Mouse (Mus musculus) ES-CJ7 (cell line): ENCODE data around the gene Med11.
"Not testable (repeated sequence)": the region's sequence is repeated elsewhere in the genome, so short reads cannot be mapped to it uniquely, and the experiment has no call there.

ENCODE experiments used
- DNase-seq: peaks from one replicate; pipeline ENCODE4 v3.0.0; 2011; ENCODE audit warnings: low read depth, low spot score

The Med11 gene

GRCm38 (mm10) chr11:70446756-70447155, 5.0 kb upstream of the Med11 start:
- DNase-seq = peak; percentile 41

GRCm38 (mm10) chr11:70447373-70447772, 4.3 kb upstream of the Med11 start:
- no peak for DNase-seq

- DNase-seq = no peak
Observed at GRCm38 (mm10) chr11:70450926-70451325, 793 bp upstream of the Med11 start.

- DNase-seq = no peak
Observed at GRCm38 (mm10) chr11:70453261-70454044, 1.7 kb downstream of the Med11 start.

GRCm38 (mm10) chr11:70458688-70459600, 7.2 kb downstream of the Med11 start, which contains the start of gene Zmynd15:
Gene Zmynd15, plus strand, starts transcription at chr11:70459433.
- DNase-seq = no peak

- DNase-seq = peak; percentile 72
Observed at GRCm38 (mm10) chr11:70459601-70460101, 7.9 kb downstream of the Med11 start, which contains the start of gene Cxcl16. Gene Cxcl16, minus strand, starts transcription at chr11:70459984.

- no peak for DNase-seq
Observed at GRCm38 (mm10) chr11:70463970-70464369, 12.3 kb downstream of the Med11 start.

GRCm38 (mm10) chr11:70465211-70465610, 13.5 kb downstream of the Med11 start:
- DNase-seq = peak; percentile 34

GRCm38 (mm10) chr11:70465824-70466223, 14.1 kb downstream of the Med11 start:
- no peak for DNase-seq

GRCm38 (mm10) chr11:70467902-70468619, 16.3 kb downstream of the Med11 start:
- no peak for DNase-seq

GRCm38 (mm10) chr11:70469764-70470163, 18.0 kb downstream of the Med11 start:
- DNase-seq = no peak

GRCm38 (mm10) chr11:70472716-70473115, 21.0 kb downstream of the Med11 start:
- no peak for DNase-seq

GRCm38 (mm10) chr11:70473291-70473690, 21.6 kb downstream of the Med11 start:
- not testable (repeated sequence) for DNase-seq

GRCm38 (mm10) chr11:70474872-70475534, 23.3 kb downstream of the Med11 start:
- DNase-seq = no peak

GRCm38 (mm10) chr11:70485498-70485897, 33.8 kb downstream of the Med11 start:
- DNase-seq = no peak

- DNase-seq = no peak
Observed at GRCm38 (mm10) chr11:70487816-70488215, 36.1 kb downstream of the Med11 start.

GRCm38 (mm10) chr11:70489138-70489537, 37.4 kb downstream of the Med11 start:
- no peak for DNase-seq

- no peak for DNase-seq
Observed at GRCm38 (mm10) chr11:70489684-70490083, 38.0 kb downstream of the Med11 start.

- peak; percentile 40 for DNase-seq
Observed at GRCm38 (mm10) chr11:70499566-70500475, 48.1 kb downstream of the Med11 start.

GRCm38 (mm10) chr11:70500476-70500812, 48.7 kb downstream of the Med11 start:
- DNase-seq = no peak
